Mouse (Mus musculus): ENCODE data around the gene Fance.

GRCm38 (mm10) chr17:28332113-28332914 lies 19.0 kb downstream of the Fance start:
- TF ChIP-seq CTCF (conservative IDR thresholded peaks at IDR 0.05; ENCODE audit: insufficient read depth, insufficient read length, low read depth, low read length) (0 out of 2 replicates have a peak, but pooled peaks have one; percentile 23), POLR2A (IDR thresholded peaks at IDR 0.05; ENCODE audit: low read depth, low read length) (no peak)

Measured in kidney, adult 2 months (tissue).